Mouse (Mus musculus): ENCODE measurements around the gene Trappc1. TPM values are rescaled to one million over a fixed set of nuclear protein-coding genes. Genes with fewer than 3 reads are reported as not detected.

Trappc1 gene
- 144 and 145 TPM in 2 replicates for polyA plus RNA-seq (2015; fragmentation: Nextera tagmentation; extraction: Ambion mirVana)

DNA sequence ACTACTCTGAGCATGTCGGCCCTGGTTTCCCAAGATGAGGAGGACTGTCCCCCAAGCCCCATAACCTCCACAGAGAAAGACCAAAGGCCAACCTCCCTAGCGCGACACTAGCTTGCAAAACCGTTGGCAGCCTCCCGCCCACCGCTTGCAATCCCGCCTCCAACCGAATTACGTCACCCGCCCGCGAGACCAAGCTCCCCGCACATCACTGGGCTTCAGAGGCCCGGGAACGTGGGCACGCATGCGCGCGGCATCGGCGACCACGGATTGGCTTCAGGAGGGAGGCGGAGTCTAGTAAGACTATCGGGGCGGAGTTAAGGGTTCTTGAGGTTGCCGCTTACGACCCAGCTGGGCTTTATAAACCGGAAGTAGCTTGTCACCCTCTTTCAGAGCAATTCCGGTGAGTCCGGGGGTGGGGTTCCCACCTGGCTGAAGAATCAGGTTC, at the start of gene Trappc1, which contains the start of gene Cntrob:
Trappc1 (plus strand) TSS at position 314 of the 445 bp plus-strand sequence.
Cntrob (minus strand) TSS at position 109 of the 445 bp plus-strand sequence.
- Histone ChIP-seq H3K9ac (peak within 1 kb of the TSS; percentile 70), H3K9me3 (no peaks in the 10 kb centered on the region), H3K27me3 (peaks cover 18% of the 10 kb centered on the region), H3K4me1 (peaks cover 49% of the 10 kb centered on the region), H3K27ac (peak within 1 kb of the TSS; percentile 84), H3K36me3 (peaks cover 23% of the 10 kb centered on the region), H3K4me3 (peak within 1 kb of the TSS; percentile 64), H3K4me2 (peak within 1 kb of the TSS; percentile 74)
- peak; percentile 89 for ATAC-seq (ENCODE audit: insufficient number of reproducible peaks, low FRiP score, low TSS enrichment, low read depth)
- WGBS, result under 1% methylated on average over 30 of the region's 30 CpGs

DNA sequence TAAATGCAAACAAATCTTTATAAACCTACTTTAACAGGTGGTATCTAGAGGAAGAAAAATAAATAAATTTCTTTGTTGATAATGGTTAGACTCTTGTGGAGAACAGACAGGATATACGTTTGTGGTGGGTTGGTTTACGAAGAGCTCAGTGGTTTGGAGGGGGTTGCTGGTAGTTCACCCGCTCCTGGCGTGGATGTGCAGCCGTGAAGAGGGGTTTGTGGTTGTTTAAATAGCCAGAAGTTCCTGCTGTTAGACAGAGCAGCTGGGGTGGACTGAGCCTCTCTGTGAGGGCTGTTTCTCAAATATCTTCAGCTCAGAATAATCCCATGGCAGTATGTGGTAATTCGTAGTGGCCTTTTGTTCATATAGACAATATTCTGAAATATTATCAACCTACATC, 48.1 kb upstream of the Trappc1 start:
- ATAC-seq (ENCODE audit: insufficient number of reproducible peaks, low FRiP score, low TSS enrichment, low read depth), result no peak
- 77% methylated on average over 6 of the region's 6 CpGs for WGBS
- Histone ChIP-seq H3K4me2 (no peak overlapping the region), H3K36me3 (no peaks in the 10 kb centered on the region), H3K9ac (no peak overlapping the region), H3K27ac (no peak overlapping the region), H3K27me3 (no peaks in the 10 kb centered on the region), H3K4me3 (no peak overlapping the region), H3K9me3 (no peaks in the 10 kb centered on the region), H3K4me1 (no peaks in the 10 kb centered on the region)

DNA sequence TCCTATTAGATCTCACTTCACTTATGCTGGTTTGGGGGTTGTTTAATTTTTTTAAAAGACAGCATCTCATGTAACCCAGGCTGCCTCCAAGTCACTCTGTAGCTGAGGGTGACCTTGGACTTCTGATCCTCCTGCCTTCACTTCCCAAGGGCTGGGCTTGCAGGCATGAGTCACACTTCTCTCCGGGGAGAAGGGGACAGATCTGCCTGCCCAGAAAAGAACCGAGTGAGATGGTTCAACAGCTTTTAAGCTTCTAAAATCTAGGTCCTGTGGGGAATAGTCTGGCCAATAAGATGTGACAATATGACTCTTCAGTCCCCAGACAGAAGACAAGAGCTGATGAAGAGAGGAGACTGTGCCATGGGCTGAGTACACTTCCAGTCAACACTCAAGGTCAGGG, 47.7 kb upstream of the Trappc1 start:
- Histone ChIP-seq H3K9ac (no peak overlapping the region), H3K36me3 (no peaks in the 10 kb centered on the region), H3K27me3 (no peaks in the 10 kb centered on the region), H3K27ac (no peak overlapping the region), H3K4me3 (no peak overlapping the region), H3K4me2 (no peak overlapping the region), H3K4me1 (no peaks in the 10 kb centered on the region), H3K9me3 (no peaks in the 10 kb centered on the region)
- 56% methylated on average over 2 of the region's 2 CpGs for WGBS
- ATAC-seq (ENCODE audit: insufficient number of reproducible peaks, low FRiP score, low TSS enrichment, low read depth), result no peak

DNA sequence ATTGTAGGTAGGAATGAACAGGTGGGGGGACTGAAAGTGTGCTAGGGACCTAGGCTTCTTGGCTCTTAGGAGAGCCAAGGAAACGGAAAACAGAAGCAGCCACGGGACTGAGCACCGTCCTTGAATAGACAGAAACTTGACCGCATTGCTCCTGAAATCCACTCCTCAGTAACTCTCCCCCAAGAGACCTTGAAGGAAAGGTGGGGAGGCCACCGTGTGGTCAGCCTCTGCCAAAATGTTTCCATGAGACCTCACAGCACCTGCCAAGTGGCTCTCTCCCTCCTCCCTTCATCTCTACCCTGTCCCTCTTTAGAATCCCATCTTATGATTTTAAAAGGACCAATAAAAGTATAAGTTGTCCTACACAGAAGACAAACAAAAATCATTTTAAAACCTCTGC, 46.5 kb upstream of the Trappc1 start:
- Histone ChIP-seq H3K9ac (no peak overlapping the region), H3K36me3 (no peaks in the 10 kb centered on the region), H3K27me3 (no peaks in the 10 kb centered on the region), H3K27ac (no peak overlapping the region), H3K4me2 (no peak overlapping the region), H3K9me3 (no peaks in the 10 kb centered on the region), H3K4me3 (no peak overlapping the region), H3K4me1 (no peaks in the 10 kb centered on the region)
- ATAC-seq (ENCODE audit: insufficient number of reproducible peaks, low FRiP score, low TSS enrichment, low read depth), result no peak
- 68% methylated on average over 5 of the region's 5 CpGs for WGBS

DNA sequence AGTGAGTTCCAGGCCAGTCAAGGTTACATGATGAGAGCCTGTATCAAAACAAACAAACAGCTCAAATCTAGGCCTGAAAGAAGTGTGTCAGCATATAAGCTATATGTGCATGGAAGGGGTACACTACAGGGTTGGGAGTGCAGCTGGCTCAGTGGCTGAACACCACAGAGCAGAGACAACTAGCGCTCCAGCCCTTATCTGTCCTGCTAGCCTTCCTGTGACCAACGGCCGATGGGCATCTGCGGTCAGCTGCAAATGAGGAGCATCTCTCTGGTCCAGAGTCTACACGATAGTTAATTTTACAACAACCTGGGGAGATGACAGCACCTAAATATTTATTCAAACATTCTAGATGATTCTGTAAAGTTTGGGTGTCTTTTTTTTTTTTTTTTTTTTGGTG, 32.7 kb upstream of the Trappc1 start:
- Histone ChIP-seq H3K27ac (no peak overlapping the region), H3K9me3 (no peaks in the 10 kb centered on the region), H3K27me3 (no peaks in the 10 kb centered on the region), H3K36me3 (0 out of 2 replicates have a peak, but pooled peaks cover 3% of the 10 kb centered on the region), H3K4me1 (no peaks in the 10 kb centered on the region), H3K9ac (no peak overlapping the region), H3K4me2 (no peak overlapping the region), H3K4me3 (no peak overlapping the region)
- ATAC-seq (ENCODE audit: insufficient number of reproducible peaks, low FRiP score, low TSS enrichment, low read depth), result no peak
- WGBS, result 91% methylated on average over 5 of the region's 5 CpGs

DNA sequence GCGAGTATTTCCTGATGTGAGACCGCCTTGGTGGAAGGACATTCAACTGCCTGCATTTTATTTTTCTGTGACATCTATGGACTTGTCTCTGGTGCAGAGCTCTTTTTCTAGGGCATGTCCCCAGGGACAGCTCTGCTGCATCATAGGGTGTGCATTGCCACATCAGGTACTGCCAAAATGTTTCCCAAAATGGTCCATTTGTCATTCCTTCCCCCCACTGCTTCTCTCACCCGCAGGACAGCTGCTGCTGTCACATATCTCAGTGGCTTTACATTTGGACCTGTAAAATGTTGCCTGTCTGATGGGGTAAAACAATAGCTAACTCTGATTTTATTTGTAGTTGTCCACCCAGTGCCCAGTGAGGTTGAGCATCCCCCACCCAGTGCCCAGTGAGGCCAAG, 28.5 kb upstream of the Trappc1 start:
- no peak for ATAC-seq (ENCODE audit: insufficient number of reproducible peaks, low FRiP score, low TSS enrichment, low read depth)
- WGBS, result 90% methylated on average over 3 of the region's 3 CpGs
- Histone ChIP-seq H3K27me3 (no peaks in the 10 kb centered on the region), H3K9me3 (no peaks in the 10 kb centered on the region), H3K4me3 (no peak overlapping the region), H3K36me3 (peaks cover 34% of the 10 kb centered on the region), H3K9ac (no peak overlapping the region), H3K27ac (no peak overlapping the region), H3K4me2 (no peak overlapping the region), H3K4me1 (no peaks in the 10 kb centered on the region)

DNA sequence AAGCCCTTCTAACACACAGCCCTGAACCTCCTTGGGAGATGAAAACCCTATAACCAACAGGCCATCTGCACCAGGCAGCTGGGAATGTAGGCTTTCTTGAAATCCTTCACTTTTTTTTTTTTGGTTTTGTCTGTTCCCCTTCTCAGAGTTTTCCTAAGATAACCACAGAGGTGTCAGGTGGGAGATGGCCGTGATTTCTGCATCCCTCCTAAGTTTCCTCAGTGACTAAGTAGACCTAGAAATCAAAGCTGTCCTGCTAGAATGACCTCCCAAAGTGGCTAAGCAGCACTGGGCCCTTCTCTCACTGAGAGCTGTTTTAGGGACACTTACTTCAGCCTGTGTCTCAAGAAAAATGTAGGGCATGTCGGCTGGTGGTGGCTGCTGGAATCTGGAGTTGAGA, 26.0 kb upstream of the Trappc1 start:
- H3K27me3 ChIP-seq, result no peaks in the 10 kb centered on the region
- H3K27ac ChIP-seq, result no peak overlapping the region
- no peaks in the 10 kb centered on the region for H3K4me1 ChIP-seq
- peaks cover 49% of the 10 kb centered on the region for H3K36me3 ChIP-seq
- no peaks in the 10 kb centered on the region for H3K9me3 ChIP-seq
- ATAC-seq (ENCODE audit: insufficient number of reproducible peaks, low FRiP score, low TSS enrichment, low read depth), result no peak
- 93% methylated on average over 2 of the region's 2 CpGs for WGBS
- no peak overlapping the region for H3K4me2 ChIP-seq
- no peak overlapping the region for H3K9ac ChIP-seq
- H3K4me3 ChIP-seq, result no peak overlapping the region

DNA sequence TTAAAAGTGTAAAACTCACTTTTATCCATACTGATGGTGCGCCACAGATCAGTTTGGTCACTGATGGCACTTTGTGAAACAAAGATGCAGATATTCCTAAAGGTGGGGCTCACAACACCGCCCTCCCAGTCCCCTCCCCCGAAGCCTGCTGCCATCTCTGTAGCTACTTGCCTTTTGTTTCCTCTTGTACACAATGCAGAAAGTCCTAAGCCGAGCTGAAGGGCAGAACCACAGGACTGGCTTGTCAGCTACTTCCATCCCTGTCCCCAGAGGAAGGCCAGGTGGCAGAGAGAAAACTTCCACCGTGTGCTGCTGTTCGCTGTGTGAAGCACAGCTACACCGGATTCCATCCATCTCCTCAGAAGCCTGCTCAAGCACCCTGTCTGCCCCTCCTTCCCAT, 25.5 kb upstream of the Trappc1 start:
- Histone ChIP-seq H3K4me1 (no peaks in the 10 kb centered on the region), H3K9me3 (no peaks in the 10 kb centered on the region), H3K4me3 (no peak overlapping the region), H3K27me3 (no peaks in the 10 kb centered on the region), H3K27ac (no peak overlapping the region), H3K36me3 (peaks cover 53% of the 10 kb centered on the region), H3K4me2 (no peak overlapping the region), H3K9ac (no peak overlapping the region)
- ATAC-seq (ENCODE audit: insufficient number of reproducible peaks, low FRiP score, low TSS enrichment, low read depth), result no peak
- WGBS, result 83% methylated on average over 7 of the region's 7 CpGs

DNA sequence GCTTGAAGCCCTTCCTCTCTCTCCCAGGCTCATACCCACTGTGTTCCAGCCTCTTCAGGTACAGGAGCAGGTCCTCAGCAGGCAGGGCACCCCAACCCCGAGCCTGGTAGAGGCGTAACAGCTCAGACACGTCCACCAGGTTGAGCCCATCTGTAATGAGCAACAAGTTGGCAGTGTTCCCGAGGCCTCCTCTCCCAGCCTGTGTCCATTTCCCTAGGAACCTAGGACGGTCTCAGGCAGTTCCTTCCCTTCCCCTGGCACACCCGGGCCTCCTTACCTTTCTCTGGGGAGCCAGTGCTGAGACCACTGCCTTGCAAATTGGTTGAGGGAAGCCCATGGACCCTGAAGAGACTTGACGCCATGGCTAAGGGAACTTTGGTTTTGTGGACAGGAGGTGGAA, 21.0 kb upstream of the Trappc1 start:
- Histone ChIP-seq H3K27ac (no peak overlapping the region; the same call in 1 of the 2 replicates), H3K27me3 (no peaks in the 10 kb centered on the region), H3K4me1 (no peaks in the 10 kb centered on the region), H3K36me3 (peaks cover 79% of the 10 kb centered on the region), H3K4me3 (no peak overlapping the region), H3K9me3 (no peaks in the 10 kb centered on the region), H3K4me2 (no peak overlapping the region), H3K9ac (no peak overlapping the region)
- WGBS, result 84% methylated on average over 7 of the region's 7 CpGs
- no peak for ATAC-seq (ENCODE audit: insufficient number of reproducible peaks, low FRiP score, low TSS enrichment, low read depth)

DNA sequence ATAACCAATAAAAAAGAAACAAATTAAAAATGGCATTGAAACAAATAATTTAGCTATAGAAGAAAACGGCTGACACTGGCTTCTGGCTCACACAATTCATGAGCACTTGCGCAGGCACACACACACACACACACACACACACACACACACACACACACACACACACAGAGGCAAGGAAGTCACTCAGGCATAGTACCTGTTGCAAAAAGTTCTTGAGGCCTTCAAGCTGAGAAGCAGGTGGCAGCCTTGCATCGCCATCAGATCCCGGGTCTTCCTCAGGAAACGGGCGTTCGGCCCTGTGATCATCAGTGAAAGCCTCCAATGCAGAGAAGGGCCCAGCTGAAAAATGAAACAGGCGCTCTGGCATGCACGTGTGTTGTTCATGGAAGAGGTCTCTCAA, 18.5 kb upstream of the Trappc1 start:
- H3K27me3 ChIP-seq, result no peaks in the 10 kb centered on the region
- H3K9me3 ChIP-seq, result no peaks in the 10 kb centered on the region
- ATAC-seq (ENCODE audit: insufficient number of reproducible peaks, low FRiP score, low TSS enrichment, low read depth), result no peak
- WGBS, result 91% methylated on average over 9 of the region's 9 CpGs
- no peak overlapping the region for H3K27ac ChIP-seq
- H3K9ac ChIP-seq, result no peak overlapping the region
- H3K4me1 ChIP-seq, result no peaks in the 10 kb centered on the region
- no peak overlapping the region for H3K4me3 ChIP-seq
- no peak overlapping the region for H3K4me2 ChIP-seq
- H3K36me3 ChIP-seq, result peaks cover 81% of the 10 kb centered on the region

DNA sequence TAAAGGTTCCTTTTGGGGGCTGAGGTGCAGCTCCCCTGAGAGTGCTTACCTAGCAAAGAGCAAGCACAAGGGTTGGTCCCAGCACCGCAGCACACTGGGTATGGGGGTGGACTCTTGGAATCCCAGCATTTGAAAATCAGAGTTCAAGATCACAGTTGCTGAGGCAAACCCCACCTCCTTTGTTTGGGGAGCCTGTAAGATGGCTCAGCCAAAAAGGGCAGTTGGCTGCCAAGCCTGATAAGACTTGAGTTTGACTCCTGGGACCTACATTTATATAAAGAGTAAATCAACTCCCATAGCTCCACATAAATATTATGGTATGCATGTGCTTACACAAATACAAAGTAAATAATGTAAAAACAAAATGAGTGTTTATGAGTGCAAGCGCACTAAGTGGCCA, 17.7 kb upstream of the Trappc1 start:
- Histone ChIP-seq H3K27me3 (no peaks in the 10 kb centered on the region), H3K4me3 (no peak overlapping the region), H3K9me3 (no peaks in the 10 kb centered on the region), H3K36me3 (peaks cover 86% of the 10 kb centered on the region), H3K9ac (no peak overlapping the region), H3K4me1 (no peaks in the 10 kb centered on the region), H3K4me2 (no peak overlapping the region), H3K27ac (no peak overlapping the region)
- 92% methylated on average over 2 of the region's 2 CpGs for WGBS
- no peak for ATAC-seq (ENCODE audit: insufficient number of reproducible peaks, low FRiP score, low TSS enrichment, low read depth)

DNA sequence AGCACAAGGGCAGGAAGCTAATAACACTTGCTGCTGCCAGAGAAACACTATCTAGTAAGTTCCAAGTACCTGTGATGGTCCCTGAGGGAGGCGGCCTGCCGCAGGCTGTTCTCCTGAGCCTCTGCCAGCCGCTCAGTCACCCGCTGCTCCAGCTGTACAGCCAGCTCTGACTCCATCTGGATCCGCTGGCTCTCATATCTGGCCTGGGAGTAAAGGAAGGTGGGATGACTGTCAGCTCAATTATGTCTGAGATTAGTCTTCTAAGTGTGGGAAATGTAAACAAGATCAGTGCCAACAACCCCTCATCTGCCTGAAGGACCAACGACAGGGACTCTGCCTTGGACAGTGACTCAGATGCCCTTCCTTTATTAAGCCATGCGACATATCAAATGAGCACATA, 12.5 kb upstream of the Trappc1 start:
- Histone ChIP-seq H3K36me3 (peaks cover 72% of the 10 kb centered on the region), H3K4me3 (no peak overlapping the region), H3K4me2 (no peak overlapping the region), H3K27me3 (no peaks in the 10 kb centered on the region), H3K4me1 (no peaks in the 10 kb centered on the region), H3K9me3 (no peaks in the 10 kb centered on the region), H3K27ac (no peak overlapping the region), H3K9ac (no peak overlapping the region)
- WGBS, result 78% methylated on average over 7 of the region's 7 CpGs
- no peak for ATAC-seq (ENCODE audit: insufficient number of reproducible peaks, low FRiP score, low TSS enrichment, low read depth)

DNA sequence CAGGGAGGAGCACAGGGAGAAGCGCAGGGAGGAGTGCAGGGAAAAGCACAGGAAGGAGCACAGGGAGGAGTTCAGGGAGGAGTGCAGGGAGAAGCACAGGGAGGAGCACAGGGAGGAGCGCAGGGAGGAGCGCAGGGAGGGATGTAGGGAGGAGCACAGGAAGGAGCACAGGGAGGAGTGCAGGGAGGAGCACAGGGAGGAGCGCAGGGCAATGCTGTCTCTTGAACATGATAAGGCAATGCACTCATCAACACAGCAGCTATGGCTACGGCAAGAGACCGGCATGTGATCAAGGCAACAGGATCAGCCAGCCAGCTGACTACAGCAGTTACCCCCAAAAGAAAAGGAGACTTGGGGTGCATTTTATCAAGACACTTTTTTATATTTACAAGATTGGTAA, 7.4 kb upstream of the Trappc1 start:
- no peak overlapping the region for H3K4me3 ChIP-seq
- 94% methylated on average over 6 of the region's 6 CpGs for WGBS
- H3K27ac ChIP-seq, result no peak overlapping the region
- H3K27me3 ChIP-seq, result no peaks in the 10 kb centered on the region
- H3K9ac ChIP-seq, result no peak overlapping the region
- peaks cover 64% of the 10 kb centered on the region for H3K36me3 ChIP-seq
- H3K4me1 ChIP-seq, result no peaks in the 10 kb centered on the region
- H3K4me2 ChIP-seq, result no peak overlapping the region
- ATAC-seq (ENCODE audit: insufficient number of reproducible peaks, low FRiP score, low TSS enrichment, low read depth), result no peak
- H3K9me3 ChIP-seq, result no peaks in the 10 kb centered on the region
